Mouse (Mus musculus): ENCODE data around the gene Midn. TPM values are rescaled to one million over a fixed set of nuclear protein-coding genes. Genes with fewer than 3 reads are reported as not detected.

Midn gene
- polyA plus RNA-seq, 1 experiment from 2014 or later, result 31.9 TPM

- no peak overlapping the region for H3K4me2 ChIP-seq
- no peak for ATAC-seq (replicated peaks; ENCODE audit: insufficient number of reproducible peaks, low FRiP score, low TSS enrichment)
- no peak overlapping the region for H3K4me3 ChIP-seq (ENCODE audit: low read depth, low read length)
- WGBS (ENCODE audit: insufficient replicate concordance), result 94% methylated on average over 12 of the region's 12 CpGs
- no peaks in the 10 kb centered on the region for H3K9me3 ChIP-seq (replicated peaks; ENCODE audit: control insufficient read depth, low read length)
- no peak overlapping the region for H3K27ac ChIP-seq (ENCODE audit: low read depth, low read length)
- H3K4me1 ChIP-seq (ENCODE audit: control insufficient read depth, insufficient read depth, low read length), result peaks cover 40% of the 10 kb centered on the region
- H3K27me3 ChIP-seq (ENCODE audit: control insufficient read depth, insufficient read depth, low read length), result no peaks in the 10 kb centered on the region
- H3K36me3 ChIP-seq (ENCODE audit: control insufficient read depth, insufficient read depth, low read length), result peaks cover 23% of the 10 kb centered on the region
- H3K9ac ChIP-seq (ENCODE audit: low read depth, low read length), result peak overlapping the region; percentile 3; the same call in 1 of the 2 replicates
Observed at GRCm38 (mm10) chr10:80144159-80144558, 3.9 kb upstream of the Midn start.

DNA sequence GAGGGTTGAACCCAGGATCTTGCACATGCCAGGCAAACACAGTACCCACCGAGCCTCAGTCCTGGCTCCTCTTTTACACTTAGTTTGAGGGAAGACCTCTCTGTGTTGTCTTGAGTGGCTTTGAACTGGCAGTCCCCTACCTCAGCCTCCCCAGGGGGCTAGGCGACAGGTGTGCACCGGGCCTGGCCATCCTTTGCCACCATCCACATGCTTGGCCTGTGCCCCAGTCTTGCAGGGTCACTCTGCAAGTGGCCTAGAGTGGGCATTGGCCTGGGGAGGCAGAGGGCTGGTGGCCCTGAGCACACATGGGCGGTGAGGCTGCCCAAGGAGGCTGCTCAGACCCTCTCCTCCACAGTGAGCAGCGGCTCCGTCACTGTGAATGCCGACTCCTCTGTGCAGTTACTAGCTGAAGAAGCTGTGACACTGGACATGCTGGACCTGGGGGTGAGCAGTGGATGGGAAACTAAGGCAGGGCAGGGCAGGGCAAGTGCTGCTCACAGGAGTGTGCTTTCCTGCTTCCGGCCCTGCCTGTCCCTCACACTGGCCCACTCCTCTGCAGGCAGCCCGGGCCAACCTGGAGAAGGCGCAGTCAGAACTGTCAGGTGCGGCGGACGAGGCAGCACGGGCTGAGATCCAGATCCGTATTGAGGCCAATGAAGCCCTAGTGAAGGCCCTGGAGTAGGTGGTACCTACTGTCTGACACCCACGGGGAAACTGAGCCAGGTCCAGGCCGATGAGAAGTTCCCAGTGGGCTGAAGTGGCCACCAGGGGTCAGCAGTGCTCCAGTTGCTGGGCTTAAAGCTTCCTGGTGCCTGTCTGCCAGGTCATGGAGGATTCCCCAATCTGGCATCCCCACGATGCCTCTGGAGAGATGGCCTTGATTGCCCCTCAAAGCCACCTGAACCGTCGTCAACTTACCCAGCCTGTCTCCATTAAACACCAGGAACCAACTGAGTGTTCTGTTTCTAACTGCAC is 2.9 kb upstream of the Midn start:
- Histone ChIP-seq H3K4me3 (ENCODE audit: low read depth, low read length) (peak overlapping the region; percentile 8; the same call in 1 of the 2 replicates), H3K4me2 (peak overlapping the region; percentile 18), H3K4me1 (ENCODE audit: control insufficient read depth, insufficient read depth, low read length) (peaks cover 40% of the 10 kb centered on the region), H3K27ac (ENCODE audit: low read depth, low read length) (peak overlapping the region; percentile 99; the same call in 1 of the 2 replicates), H3K36me3 (ENCODE audit: control insufficient read depth, insufficient read depth, low read length) (peaks cover 23% of the 10 kb centered on the region), H3K9ac (ENCODE audit: low read depth, low read length) (peak overlapping the region; percentile 3), H3K27me3 (ENCODE audit: control insufficient read depth, insufficient read depth, low read length) (no peaks in the 10 kb centered on the region), H3K9me3 (replicated peaks; ENCODE audit: control insufficient read depth, low read length) (no peaks in the 10 kb centered on the region)
- WGBS (ENCODE audit: insufficient replicate concordance), result 74% methylated on average over 20 of the region's 20 CpGs
- no peak for ATAC-seq (replicated peaks; ENCODE audit: insufficient number of reproducible peaks, low FRiP score, low TSS enrichment)

DNA sequence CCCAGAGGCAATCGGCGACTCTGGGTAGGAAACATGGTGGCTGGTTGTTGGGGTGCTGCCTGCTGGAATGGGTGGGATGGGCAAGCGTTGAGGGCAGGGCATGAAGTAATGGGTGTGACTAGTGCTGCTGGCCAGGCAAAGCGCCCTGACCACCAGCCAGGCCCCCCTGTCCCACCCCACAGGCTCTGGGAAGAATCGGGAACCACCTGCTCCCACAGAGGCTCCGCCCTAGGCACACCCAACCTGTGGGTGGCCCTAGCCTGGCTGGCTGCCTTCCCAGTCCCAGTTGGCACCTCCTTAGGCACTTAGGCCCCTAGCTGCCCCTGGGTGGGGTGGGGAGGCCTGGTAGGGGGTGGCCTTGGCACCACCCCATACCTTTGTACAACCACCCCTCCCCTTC is 2.2 kb upstream of the Midn start:
- peak overlapping the region; percentile 99 for H3K27ac ChIP-seq (ENCODE audit: low read depth, low read length)
- peak overlapping the region; percentile 63 for H3K9ac ChIP-seq (ENCODE audit: low read depth, low read length)
- peaks cover 40% of the 10 kb centered on the region for H3K4me1 ChIP-seq (ENCODE audit: control insufficient read depth, insufficient read depth, low read length)
- no peaks in the 10 kb centered on the region for H3K9me3 ChIP-seq (replicated peaks; ENCODE audit: control insufficient read depth, low read length)
- H3K27me3 ChIP-seq (ENCODE audit: control insufficient read depth, insufficient read depth, low read length), result no peaks in the 10 kb centered on the region
- 80% methylated on average over 6 of the region's 6 CpGs for WGBS (ENCODE audit: insufficient replicate concordance)
- H3K36me3 ChIP-seq (ENCODE audit: control insufficient read depth, insufficient read depth, low read length), result peaks cover 23% of the 10 kb centered on the region
- no peak for ATAC-seq (replicated peaks; ENCODE audit: insufficient number of reproducible peaks, low FRiP score, low TSS enrichment)
- H3K4me2 ChIP-seq, result peak overlapping the region; percentile 18
- peak overlapping the region; percentile 8; the same call in 1 of the 2 replicates for H3K4me3 ChIP-seq (ENCODE audit: low read depth, low read length)

DNA sequence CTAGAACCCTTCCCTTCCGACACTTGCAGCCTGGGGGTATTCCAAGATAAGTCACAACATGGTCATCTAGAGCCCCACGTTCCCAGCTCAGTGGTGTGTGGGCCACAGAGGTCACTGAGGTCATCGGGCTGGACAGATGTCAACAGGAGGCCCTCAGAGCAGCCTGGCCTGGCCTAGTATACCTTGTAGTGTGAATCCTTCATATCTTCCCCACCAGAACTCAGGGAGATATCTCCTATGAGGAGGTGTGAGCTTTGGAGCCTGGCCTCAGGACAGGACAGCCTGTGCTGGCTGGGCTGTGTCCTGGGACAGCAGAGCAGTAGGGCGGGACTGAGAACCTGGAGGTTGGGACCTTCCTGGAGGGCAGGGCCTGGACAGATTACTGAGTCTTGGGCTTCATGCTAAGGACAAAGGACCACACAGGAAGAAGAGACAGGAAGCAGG is 1.5 kb upstream of the Midn start:
- no peak for ATAC-seq (replicated peaks; ENCODE audit: insufficient number of reproducible peaks, low FRiP score, low TSS enrichment)
- Histone ChIP-seq H3K9me3 (replicated peaks; ENCODE audit: control insufficient read depth, low read length) (no peaks in the 10 kb centered on the region), H3K4me2 (peak overlapping the region; percentile 28), H3K27ac (ENCODE audit: low read depth, low read length) (peak overlapping the region; percentile 99), H3K27me3 (ENCODE audit: control insufficient read depth, insufficient read depth, low read length) (no peaks in the 10 kb centered on the region), H3K4me1 (ENCODE audit: control insufficient read depth, insufficient read depth, low read length) (peaks cover 40% of the 10 kb centered on the region), H3K36me3 (ENCODE audit: control insufficient read depth, insufficient read depth, low read length) (peaks cover 26% of the 10 kb centered on the region), H3K4me3 (ENCODE audit: low read depth, low read length) (peak overlapping the region; percentile 2; the same call in 1 of the 2 replicates), H3K9ac (ENCODE audit: low read depth, low read length) (peak overlapping the region; percentile 63)
- WGBS (ENCODE audit: insufficient replicate concordance), result 51% methylated on average over 4 of the region's 4 CpGs

DNA sequence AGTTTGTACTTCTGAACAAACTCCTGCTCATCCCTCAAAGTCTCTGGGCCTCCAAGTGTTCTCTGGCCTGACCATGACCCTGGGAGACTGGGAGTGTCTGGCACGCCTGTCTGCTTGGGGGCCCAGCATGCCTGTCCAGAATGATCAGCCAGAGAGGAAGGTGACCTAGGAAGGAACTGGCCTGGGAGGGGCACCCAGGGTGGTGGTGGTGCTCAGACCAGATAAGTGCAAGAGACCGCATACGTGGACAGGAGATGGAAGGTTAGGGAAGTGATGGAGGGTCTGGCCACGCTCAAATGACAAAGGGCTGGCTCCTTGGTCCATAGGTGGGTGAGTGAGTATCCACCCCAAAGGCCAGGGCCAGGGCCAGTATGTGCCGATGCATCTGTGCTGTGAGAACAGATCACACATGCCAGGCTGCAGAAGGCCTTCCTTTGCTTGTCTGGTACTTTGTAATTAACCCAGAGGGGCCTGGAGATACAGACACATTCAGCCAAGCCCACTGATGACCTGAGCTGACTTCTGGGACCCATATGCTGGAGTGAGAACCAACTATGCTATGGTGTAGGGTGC is 840 bp upstream of the Midn start:
- H3K4me3 ChIP-seq (ENCODE audit: low read depth, low read length), result peak overlapping the region; percentile 96
- no peak for ATAC-seq (replicated peaks; ENCODE audit: insufficient number of reproducible peaks, low FRiP score, low TSS enrichment)
- peak overlapping the region; percentile 99 for H3K27ac ChIP-seq (ENCODE audit: low read depth, low read length)
- H3K9me3 ChIP-seq (replicated peaks; ENCODE audit: control insufficient read depth, low read length), result no peaks in the 10 kb centered on the region
- H3K27me3 ChIP-seq (ENCODE audit: control insufficient read depth, insufficient read depth, low read length), result no peaks in the 10 kb centered on the region
- WGBS (ENCODE audit: insufficient replicate concordance), result 47% methylated on average over 5 of the region's 5 CpGs
- peaks cover 28% of the 10 kb centered on the region for H3K36me3 ChIP-seq (ENCODE audit: control insufficient read depth, insufficient read depth, low read length)
- H3K9ac ChIP-seq (ENCODE audit: low read depth, low read length), result peak overlapping the region; percentile 99
- peaks cover 42% of the 10 kb centered on the region for H3K4me1 ChIP-seq (ENCODE audit: control insufficient read depth, insufficient read depth, low read length)
- H3K4me2 ChIP-seq, result peak overlapping the region; percentile 92

- peak overlapping the region; percentile 99 for H3K27ac ChIP-seq (ENCODE audit: low read depth, low read length)
- no peaks in the 10 kb centered on the region for H3K9me3 ChIP-seq (replicated peaks; ENCODE audit: control insufficient read depth, low read length)
- peaks cover 49% of the 10 kb centered on the region for H3K4me1 ChIP-seq (ENCODE audit: control insufficient read depth, insufficient read depth, low read length)
- ATAC-seq (replicated peaks; ENCODE audit: insufficient number of reproducible peaks, low FRiP score, low TSS enrichment), result peak; percentile 32
- no peaks in the 10 kb centered on the region for H3K27me3 ChIP-seq (ENCODE audit: control insufficient read depth, insufficient read depth, low read length)
- H3K36me3 ChIP-seq (ENCODE audit: control insufficient read depth, insufficient read depth, low read length), result peaks cover 38% of the 10 kb centered on the region
- peak overlapping the region; percentile 99 for H3K9ac ChIP-seq (ENCODE audit: low read depth, low read length)
- peak overlapping the region; percentile 92 for H3K4me2 ChIP-seq
- 2% methylated on average over 56 of the region's 57 CpGs for WGBS (ENCODE audit: insufficient replicate concordance)
- H3K4me3 ChIP-seq (ENCODE audit: low read depth, low read length), result peak overlapping the region; percentile 96
Observed at GRCm38 (mm10) chr10:80148610-80149290, 678 bp downstream of the Midn start.

DNA sequence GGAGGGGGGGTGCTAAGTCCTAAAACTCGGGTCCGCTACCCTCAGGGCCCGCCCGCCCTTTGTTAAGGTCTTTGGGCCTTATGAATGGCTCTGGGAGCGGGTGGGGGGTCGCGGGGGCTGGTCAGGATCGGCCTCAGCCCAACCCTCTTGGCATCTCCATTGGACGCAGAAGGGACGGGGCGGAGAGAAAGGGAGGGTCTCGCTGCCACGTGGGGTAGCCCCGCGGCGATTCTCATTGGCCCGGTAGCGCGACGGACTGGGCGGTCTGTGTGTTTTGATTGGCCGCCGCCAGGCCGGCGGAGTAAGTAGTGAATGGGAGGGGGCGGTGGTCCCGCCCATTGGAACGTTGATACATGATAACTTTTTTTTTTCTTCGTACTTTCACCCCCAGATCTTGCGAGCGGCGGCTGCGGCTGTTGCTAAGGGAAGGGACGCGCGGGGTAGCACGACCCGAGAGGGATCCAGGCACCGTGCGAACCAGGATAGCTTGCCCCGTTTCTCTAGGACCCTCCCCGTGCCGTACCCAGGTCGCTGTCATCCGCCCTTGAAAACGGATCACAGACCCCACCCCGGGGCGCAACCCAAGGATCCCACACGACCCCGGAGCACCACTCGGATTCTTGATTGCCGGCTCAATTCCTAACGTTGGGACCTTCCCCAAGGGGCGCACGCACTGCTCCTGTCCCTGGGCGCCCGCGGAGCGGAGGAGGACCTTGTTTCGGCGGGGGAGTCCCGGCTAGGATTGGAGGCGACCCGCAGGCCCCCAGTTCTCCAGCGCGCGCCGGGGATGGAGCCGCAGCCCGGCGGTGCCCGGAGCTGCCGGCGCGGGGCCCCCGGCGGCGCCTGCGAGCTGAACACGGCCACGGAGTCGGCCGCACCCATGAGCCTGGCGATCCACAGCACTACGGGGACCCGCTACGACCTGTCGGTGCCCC is 1.5 kb downstream of the Midn start:
- ATAC-seq (replicated peaks; ENCODE audit: insufficient number of reproducible peaks, low FRiP score, low TSS enrichment), result peak; percentile 79
- no peaks in the 10 kb centered on the region for H3K27me3 ChIP-seq (ENCODE audit: control insufficient read depth, insufficient read depth, low read length)
- H3K9me3 ChIP-seq (replicated peaks; ENCODE audit: control insufficient read depth, low read length), result no peaks in the 10 kb centered on the region
- H3K4me1 ChIP-seq (ENCODE audit: control insufficient read depth, insufficient read depth, low read length), result peaks cover 54% of the 10 kb centered on the region
- under 1% methylated on average over 85 of the region's 88 CpGs for WGBS (ENCODE audit: insufficient replicate concordance)
- H3K4me2 ChIP-seq, result peak overlapping the region; percentile 92
- H3K9ac ChIP-seq (ENCODE audit: low read depth, low read length), result peak overlapping the region; percentile 99
- H3K27ac ChIP-seq (ENCODE audit: low read depth, low read length), result peak overlapping the region; percentile 99
- peaks cover 39% of the 10 kb centered on the region for H3K36me3 ChIP-seq (ENCODE audit: control insufficient read depth, insufficient read depth, low read length)
- peak overlapping the region; percentile 96 for H3K4me3 ChIP-seq (ENCODE audit: low read depth, low read length)

All from heart, embryonic 11.5 days (tissue).